Mouse (Mus musculus) gastrocnemius, adult 18-20 months (tissue): ENCODE data around the gene Gjb4. TPM values are rescaled to one million over a fixed set of nuclear protein-coding genes. Genes with fewer than 3 reads are reported as not detected.
A peak's percentile ranks its signal among the peaks of the same experiment; 100 is the strongest.

Experiments
- DNase-seq: peaks from one replicate; pipeline ENCODE4 v3.0.0; 2021; ENCODE audit warnings: low spot score
- total RNA-seq, 2 experiments: library from RNA; stranded (reverse); gene quantifications; 2 replicates each; pipeline ENCODE4 v1.2.3; 2021

The Gjb4 gene
- total RNA-seq, 2 experiments from 2014 or later, result not detected

GRCm38 (mm10) chr4:127349560-127350300 lies 4.2 kb downstream of the Gjb4 start:
- no peak for DNase-seq

- DNase-seq, result no peak
Measured at GRCm38 (mm10) chr4:127345000-127345399, 8.9 kb downstream of the Gjb4 start.

- no peak for DNase-seq
Measured at GRCm38 (mm10) chr4:127341372-127341771, 12.5 kb downstream of the Gjb4 start.

GRCm38 (mm10) chr4:127337668-127338067 lies 16.2 kb downstream of the Gjb4 start:
- no peak for DNase-seq

GRCm38 (mm10) chr4:127334870-127335504 lies 18.9 kb downstream of the Gjb4 start:
- DNase-seq, result no peak

GRCm38 (mm10) chr4:127331171-127331570 lies 22.7 kb downstream of the Gjb4 start:
- no peak for DNase-seq

GRCm38 (mm10) chr4:127330181-127331100 lies 23.4 kb downstream of the Gjb4 start, which contains the start of gene Gjb3:
Gjb3 (minus strand) TSS chr4:127330844.
- no peak for DNase-seq

GRCm38 (mm10) chr4:127329751-127330150 lies 24.1 kb downstream of the Gjb4 start:
- DNase-seq, result no peak

GRCm38 (mm10) chr4:127329046-127329445 lies 24.8 kb downstream of the Gjb4 start:
- no peak for DNase-seq

GRCm38 (mm10) chr4:127328378-127328777 lies 25.5 kb downstream of the Gjb4 start:
- no peak for DNase-seq

- no peak for DNase-seq
Measured at GRCm38 (mm10) chr4:127327749-127328148, 26.1 kb downstream of the Gjb4 start.

GRCm38 (mm10) chr4:127327258-127327657 lies 26.6 kb downstream of the Gjb4 start:
- no peak for DNase-seq

GRCm38 (mm10) chr4:127325276-127325675 lies 28.6 kb downstream of the Gjb4 start:
- DNase-seq, result no peak

GRCm38 (mm10) chr4:127324759-127325158 lies 29.1 kb downstream of the Gjb4 start:
- peak; percentile 52 for DNase-seq

- no peak for DNase-seq
Measured at GRCm38 (mm10) chr4:127324296-127324695, 29.6 kb downstream of the Gjb4 start.

GRCm38 (mm10) chr4:127323651-127324050 lies 30.2 kb downstream of the Gjb4 start:
- DNase-seq, result no peak

- DNase-seq, result peak; percentile 67
Measured at GRCm38 (mm10) chr4:127319613-127320012, 34.3 kb downstream of the Gjb4 start.

- no peak for DNase-seq
Measured at GRCm38 (mm10) chr4:127317143-127317542, 36.7 kb downstream of the Gjb4 start.

GRCm38 (mm10) chr4:127315753-127316152 lies 38.1 kb downstream of the Gjb4 start:
- peak; percentile 12 for DNase-seq

- DNase-seq, result no peak
Measured at GRCm38 (mm10) chr4:127314585-127314984, 39.3 kb downstream of the Gjb4 start.

GRCm38 (mm10) chr4:127313861-127314260 lies 40.0 kb downstream of the Gjb4 start, which contains the start of gene Gja4:
Gja4 (minus strand) TSS chr4:127314039.
- peak; percentile 70 for DNase-seq

GRCm38 (mm10) chr4:127312349-127312748 lies 41.5 kb downstream of the Gjb4 start:
- no peak for DNase-seq
